Mouse (Mus musculus): ENCODE data around the gene Zranb2.

The Zranb2 gene

DNA sequence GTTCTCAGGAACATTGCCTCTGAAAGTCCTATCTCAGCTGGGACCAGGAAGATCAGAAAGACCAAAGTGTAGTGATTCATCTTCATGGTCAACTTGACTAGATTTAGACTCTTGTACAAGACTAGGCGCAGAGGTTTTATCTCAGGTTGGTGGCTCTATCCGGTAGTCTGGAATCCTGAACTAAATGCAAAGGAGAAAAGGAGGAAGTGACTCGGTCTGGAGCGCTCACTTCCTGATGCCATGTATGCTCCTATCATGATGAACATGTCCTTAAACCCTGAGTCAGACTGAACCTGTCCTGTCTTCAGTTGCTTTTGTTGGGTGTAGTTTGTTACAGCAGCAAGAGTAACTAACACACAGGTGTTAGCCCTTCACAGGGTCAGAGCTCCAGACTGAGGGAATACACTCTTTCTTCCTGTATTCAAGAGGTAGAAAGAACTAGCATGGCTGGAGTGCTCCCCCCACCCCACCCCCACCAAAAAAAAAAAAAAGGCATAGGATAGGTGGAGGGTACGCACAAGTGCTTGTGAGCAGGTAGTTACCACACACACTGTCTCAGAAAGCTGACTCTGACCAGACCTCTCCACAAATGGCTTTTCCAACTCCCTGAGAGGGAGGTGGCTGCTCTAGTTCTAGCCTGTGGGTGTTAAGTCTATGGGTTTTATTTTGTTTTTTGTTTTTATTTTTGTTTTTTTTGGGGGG, 44.7 kb downstream of the Zranb2 start:
- DNase-seq (ENCODE audit: low spot score in 2 of 2): no peak

DNA sequence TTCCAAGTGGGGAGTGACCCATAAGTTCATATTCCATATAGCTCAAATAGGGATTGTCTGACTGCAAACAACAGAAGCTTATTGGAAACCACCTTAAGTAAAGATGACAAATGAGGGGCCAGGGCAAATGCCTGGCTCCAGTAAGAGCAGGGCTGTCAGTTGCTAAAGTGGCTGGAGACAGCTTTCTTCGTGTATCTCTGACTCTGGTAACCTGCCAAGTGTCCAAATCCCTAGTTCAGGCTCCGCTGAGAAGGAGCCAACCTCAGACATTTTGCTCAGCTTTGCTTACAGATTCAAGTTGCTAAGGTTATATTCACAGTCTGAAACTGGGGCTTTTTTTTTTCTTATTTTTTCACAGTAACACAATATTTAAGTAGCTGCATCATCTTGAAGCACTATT, 45.4 kb downstream of the Zranb2 start:
- DNase-seq (ENCODE audit: low spot score in 2 of 2): no peak

DNA sequence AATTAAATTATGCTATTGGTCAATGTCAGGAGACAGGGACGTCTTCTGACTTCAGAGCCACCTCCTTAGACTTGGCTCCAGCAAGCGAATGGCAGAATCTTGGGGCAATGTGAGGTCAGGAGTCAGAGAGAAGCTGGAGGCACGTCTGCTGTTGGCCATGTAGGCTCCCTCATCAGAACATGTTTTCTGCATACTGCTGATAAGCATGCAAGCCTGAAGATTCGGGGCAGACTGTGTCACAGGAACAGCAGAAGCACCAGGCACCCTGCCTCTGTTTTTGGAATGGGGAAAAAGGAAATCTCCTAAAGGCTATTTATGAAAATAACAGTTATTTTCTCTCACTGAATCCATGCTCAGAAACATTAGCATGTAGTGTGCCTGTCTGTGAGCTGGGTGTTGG, 46.3 kb downstream of the Zranb2 start:
- DNase-seq (ENCODE audit: low spot score in 2 of 2): no peak

DNA sequence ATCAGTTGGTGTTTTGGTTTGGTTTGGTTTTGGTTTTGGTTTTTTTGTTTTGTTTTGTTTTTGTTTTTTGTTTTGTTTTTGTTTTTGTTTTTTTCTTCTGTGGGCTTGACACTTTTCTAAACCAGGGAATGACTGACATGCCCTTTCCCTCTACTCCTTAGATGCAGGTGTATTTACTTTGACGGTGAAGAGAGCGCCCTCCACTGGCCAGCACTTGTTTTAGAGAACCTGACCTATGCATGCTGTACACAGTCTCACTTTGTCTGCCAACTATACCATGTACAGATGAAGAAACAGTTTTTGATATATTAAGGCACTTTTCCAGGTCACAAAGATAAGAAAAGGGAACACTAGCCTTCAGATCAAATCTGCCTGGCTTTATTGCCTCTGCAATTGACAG, 47.8 kb downstream of the Zranb2 start:
- DNase-seq (ENCODE audit: low spot score in 2 of 2): no peak

DNA sequence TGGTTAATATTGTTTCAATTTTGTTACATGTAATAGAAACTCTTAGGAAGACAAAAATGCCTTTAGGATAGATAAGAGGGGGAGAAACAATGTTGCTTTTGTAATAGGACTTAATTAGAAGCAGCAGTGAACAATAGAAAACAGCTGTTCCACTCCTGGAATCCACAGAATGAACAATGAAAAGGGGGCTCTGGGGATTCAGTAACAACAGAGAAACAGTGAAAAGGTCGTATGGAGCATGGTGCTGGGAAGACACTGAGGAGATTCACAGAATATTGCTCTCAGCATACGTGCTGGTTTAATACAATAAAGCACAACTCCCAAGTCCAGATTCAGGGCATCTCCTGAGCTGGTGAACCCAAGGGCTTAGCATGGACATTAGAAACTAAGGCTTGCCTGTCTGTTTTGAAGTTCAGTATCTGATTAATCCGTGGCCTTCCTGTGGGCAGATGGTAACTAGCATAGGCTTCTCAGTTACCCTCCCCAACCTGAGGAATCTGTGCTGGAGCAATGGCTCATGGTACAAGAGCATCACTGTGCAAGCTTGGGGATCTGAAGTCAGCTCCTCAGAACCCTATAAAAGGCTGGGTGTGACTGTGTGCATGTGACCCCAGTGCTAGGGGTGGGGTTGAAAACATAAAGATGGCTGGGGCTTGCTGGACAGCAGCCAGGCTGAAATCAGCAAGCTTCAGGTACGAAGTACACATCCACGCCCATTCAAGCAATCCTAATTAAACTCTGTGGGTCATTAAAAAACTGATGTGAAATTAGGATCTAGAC, 48.9 kb downstream of the Zranb2 start:
- no peak for DNase-seq (ENCODE audit: low spot score in 2 of 2)

DNA sequence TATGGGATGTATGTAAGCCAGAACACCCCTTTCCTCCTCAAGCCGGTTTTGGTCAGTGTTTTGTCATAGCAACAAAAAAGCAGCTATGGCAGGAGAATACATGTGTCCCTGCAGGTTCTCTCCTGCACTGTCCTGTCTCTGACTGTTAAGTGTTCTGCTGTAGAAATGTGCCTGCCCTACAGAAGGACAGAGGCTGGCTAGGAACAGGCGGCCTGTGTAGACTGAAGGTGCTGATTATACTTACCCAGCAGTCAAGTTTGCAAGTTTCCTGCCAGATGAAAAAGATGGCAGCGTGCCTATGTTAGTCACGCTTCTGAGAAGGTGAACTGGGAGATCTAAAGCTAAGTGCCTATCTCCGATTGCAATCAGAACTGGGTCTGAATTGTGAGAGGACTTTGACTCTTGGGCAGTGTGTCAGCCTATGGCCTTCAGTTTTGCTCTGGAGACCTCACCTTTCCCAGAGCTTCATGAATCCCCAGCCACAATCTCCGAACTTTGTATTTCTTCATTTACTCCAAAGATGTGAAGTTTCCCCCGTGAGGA, 63.9 kb downstream of the Zranb2 start:
- no peak for DNase-seq (ENCODE audit: low spot score in 2 of 2)

All from natural killer cell, adult 2 months (primary cell).